Mouse (Mus musculus) cortical plate, adult 2 months (tissue): Measurements from ENCODE around the gene Prkce. TPM values are rescaled to one million over a fixed set of nuclear protein-coding genes. Genes with fewer than 3 reads are reported as not detected.

ENCODE experiments used
- H3K27ac ChIP-seq: fragments of 200-500 bp; 2 replicates; pipeline ENCODE4 v1.5.1; 2012; ENCODE audit warnings: low read length, control low read depth, inconsistent platforms; ENCODE audit not compliant: insufficient read depth
- H3K4me1 ChIP-seq: fragments of 200-500 bp; 2 replicates; pipeline ENCODE4 v1.6.1; 2011; ENCODE audit warnings: low read length; ENCODE audit not compliant: control insufficient read depth, insufficient read depth
- H3K4me3 ChIP-seq: fragments of 200-500 bp; 2 replicates; pipeline ENCODE4 v1.5.1; 2011; ENCODE audit warnings: mild to moderate bottlenecking, low read length, control low read depth; ENCODE audit not compliant: insufficient read depth
- CTCF ChIP-seq: fragments of 200-500 bp; IDR thresholded peaks from 2 replicates; pipeline ENCODE4 v1.5.1; 2011; ENCODE audit warnings: mild to moderate bottlenecking, control low read depth, low read length; ENCODE audit not compliant: insufficient read depth; ENCODE audit errors: extremely low read depth
- POLR2A ChIP-seq: fragments of 200-500 bp; IDR thresholded peaks from 2 replicates; pipeline ENCODE4 v1.6.1; 2011; ENCODE audit warnings: mild to moderate bottlenecking, low read length, control low read depth; ENCODE audit not compliant: insufficient read depth; ENCODE audit errors: extremely low read depth
- polyA plus RNA-seq: library from polyadenylated mRNA; depleted of rRNA; stranded (reverse); fragments of >200 nt; gene quantifications from 2 replicates; pipeline ENCODE4 v1.2.3, GENCODE M21; 2012

Prkce gene
- polyA plus RNA-seq, 1 experiment = 83.7 TPM

- Histone ChIP-seq H3K4me3 (no peak overlapping the region), H3K27ac (no peak overlapping the region), H3K4me1 (peaks cover 24% of the 10 kb centered on the region)
- TF ChIP-seq POLR2A = no peak
- no peak for TF ChIP-seq CTCF
Measured at GRCm38 (mm10) chr17:86302861-86303331, 135.3 kb downstream of the Prkce start.

GRCm38 (mm10) chr17:86303401-86304243 is 136.0 kb downstream of the Prkce start:
- no peak for TF ChIP-seq CTCF
- TF ChIP-seq POLR2A = no peak
- Histone ChIP-seq H3K4me1 (peaks cover 24% of the 10 kb centered on the region), H3K4me3 (no peak overlapping the region), H3K27ac (no peak overlapping the region)

GRCm38 (mm10) chr17:86304923-86305630 is 137.5 kb downstream of the Prkce start:
- Histone ChIP-seq H3K4me1 (peaks cover 24% of the 10 kb centered on the region), H3K4me3 (no peak overlapping the region), H3K27ac (no peak overlapping the region)
- TF ChIP-seq CTCF (no peak), POLR2A (no peak)

GRCm38 (mm10) chr17:86306161-86306560 is 138.6 kb downstream of the Prkce start:
- H3K4me3 ChIP-seq = no peak overlapping the region
- no peak overlapping the region for H3K27ac ChIP-seq
- TF ChIP-seq POLR2A (no peak), CTCF (no peak)
- H3K4me1 ChIP-seq = peaks cover 19% of the 10 kb centered on the region

- H3K4me3 ChIP-seq = no peak overlapping the region
- peaks cover 8% of the 10 kb centered on the region for H3K4me1 ChIP-seq
- H3K27ac ChIP-seq = no peak overlapping the region
- no peak for TF ChIP-seq POLR2A
Measured at GRCm38 (mm10) chr17:86313413-86314139, 146.0 kb downstream of the Prkce start.

GRCm38 (mm10) chr17:86315874-86316273 is 148.3 kb downstream of the Prkce start:
- Histone ChIP-seq H3K27ac (no peak overlapping the region), H3K4me3 (no peak overlapping the region), H3K4me1 (peaks cover 11% of the 10 kb centered on the region)
- TF ChIP-seq POLR2A (no peak), CTCF (no peak)

GRCm38 (mm10) chr17:86316771-86317170 is 149.2 kb downstream of the Prkce start:
- H3K4me3 ChIP-seq = no peak overlapping the region
- TF ChIP-seq POLR2A = no peak
- TF ChIP-seq CTCF = no peak
- no peak overlapping the region for H3K27ac ChIP-seq

GRCm38 (mm10) chr17:86317197-86317596 is 149.6 kb downstream of the Prkce start:
- Histone ChIP-seq H3K4me3 (no peak overlapping the region), H3K27ac (no peak overlapping the region), H3K4me1 (peaks cover 11% of the 10 kb centered on the region)
- TF ChIP-seq CTCF = no peak
- TF ChIP-seq POLR2A = no peak

More at GRCm38 (mm10) chr17:86316771-86317170, 149.2 kb downstream of the Prkce start:
- H3K4me1 ChIP-seq = peaks cover 11% of the 10 kb centered on the region

GRCm38 (mm10) chr17:86319967-86320602 is 152.5 kb downstream of the Prkce start:
- Histone ChIP-seq H3K27ac (no peak overlapping the region), H3K4me1 (peaks cover 10% of the 10 kb centered on the region), H3K4me3 (no peak overlapping the region)
- TF ChIP-seq CTCF (no peak), POLR2A (no peak)
